Mouse (Mus musculus) right cerebral cortex, adult 2 months (tissue): ENCODE measurements around the gene Lpar1.

Experiments used
- DNase-seq, 2 experiments: peaks; one replicate each; pipeline ENCODE4 v3.0.0; 2021 to 2022; ENCODE audit warnings: low spot score in 2 of 2

Lpar1 gene

GRCm38 (mm10) chr4:58448825-58449224 lies 104.9 kb downstream of the Lpar1 start:
- no peak for DNase-seq

DNA sequence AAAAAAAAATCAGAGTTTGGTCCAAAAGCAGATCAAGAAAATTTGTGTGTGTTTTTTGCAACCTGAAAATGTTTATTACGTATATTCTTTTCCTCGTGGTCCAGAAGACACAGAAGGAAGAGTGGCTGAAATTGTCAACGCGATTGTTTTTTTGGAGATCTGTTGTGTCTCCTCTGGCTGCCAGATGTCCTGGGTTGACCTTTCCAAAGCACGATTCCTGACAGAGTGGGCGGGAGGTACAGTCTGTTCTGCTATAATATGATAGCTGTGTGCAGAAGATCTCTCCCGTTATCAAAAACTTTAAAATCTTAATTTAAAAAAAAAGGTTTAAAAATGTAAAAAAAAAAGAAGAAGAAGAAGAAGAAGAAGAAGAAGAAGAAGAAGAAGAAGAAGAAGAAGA lies 105.9 kb downstream of the Lpar1 start:
- DNase-seq: no peak

- no peak for DNase-seq
Measured at GRCm38 (mm10) chr4:58445846-58446245, 107.9 kb downstream of the Lpar1 start.

DNA sequence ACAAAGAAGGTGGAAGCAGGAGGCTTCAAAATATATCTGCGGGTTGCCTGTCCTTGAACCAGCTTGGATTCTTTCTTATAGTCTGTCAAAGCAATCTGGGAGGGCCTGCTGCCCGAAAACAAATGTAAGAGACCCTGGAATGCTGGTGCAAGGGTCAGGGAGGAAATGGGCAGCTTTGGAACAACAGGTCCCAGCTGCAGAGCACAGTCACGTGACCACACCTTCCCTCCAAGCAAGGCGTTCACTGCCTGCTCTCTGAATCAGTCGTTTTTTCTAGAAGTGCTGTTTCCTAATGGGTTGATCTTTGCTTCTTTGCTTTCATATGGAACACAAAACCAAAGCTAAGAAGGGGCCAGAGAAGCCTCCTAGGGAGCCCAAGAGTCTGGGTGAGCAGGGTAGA lies 111.4 kb downstream of the Lpar1 start:
- DNase-seq: no peak

DNA sequence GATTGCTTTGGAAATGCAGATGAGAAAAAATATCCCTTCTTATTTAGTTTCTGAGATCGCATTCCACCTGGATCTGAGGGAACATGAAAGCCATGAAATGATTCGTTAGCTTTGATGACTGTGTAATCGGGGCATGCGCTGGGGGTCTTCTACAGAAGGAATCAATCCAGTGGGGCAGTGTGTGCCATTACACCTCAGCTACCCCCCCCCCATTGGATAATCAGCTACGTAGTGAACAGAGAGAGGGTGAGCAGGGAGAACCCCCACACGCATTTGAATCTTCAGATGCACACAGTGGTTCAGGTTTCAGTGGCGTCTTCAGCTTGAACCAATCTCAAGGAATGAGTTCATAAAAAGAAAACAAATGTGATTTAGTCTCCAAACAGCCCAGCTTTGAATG lies 115.0 kb downstream of the Lpar1 start:
- no peak for DNase-seq

DNA sequence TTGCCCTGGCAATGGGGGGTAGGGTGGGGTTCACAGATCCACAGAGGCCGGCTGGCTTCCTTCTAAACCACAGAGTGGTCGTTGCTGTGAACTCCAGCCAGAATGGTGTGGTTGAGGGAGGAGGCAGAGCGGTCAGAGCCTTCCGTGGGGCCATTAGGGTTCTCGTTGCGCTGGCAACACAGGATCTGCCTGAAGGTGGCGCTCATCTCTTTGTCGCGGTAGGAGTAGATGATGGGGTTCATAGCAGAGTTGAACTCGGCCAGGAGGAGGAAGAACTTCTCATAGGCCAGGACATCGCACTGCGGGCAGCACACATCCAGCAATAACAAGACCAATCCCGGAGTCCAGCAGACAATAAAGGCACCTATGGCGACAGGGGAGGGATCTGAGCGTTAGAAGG lies 116.4 kb downstream of the Lpar1 start:
- DNase-seq: no peak

GRCm38 (mm10) chr4:58423276-58423930 lies 130.3 kb downstream of the Lpar1 start:
- no peak for DNase-seq

DNA sequence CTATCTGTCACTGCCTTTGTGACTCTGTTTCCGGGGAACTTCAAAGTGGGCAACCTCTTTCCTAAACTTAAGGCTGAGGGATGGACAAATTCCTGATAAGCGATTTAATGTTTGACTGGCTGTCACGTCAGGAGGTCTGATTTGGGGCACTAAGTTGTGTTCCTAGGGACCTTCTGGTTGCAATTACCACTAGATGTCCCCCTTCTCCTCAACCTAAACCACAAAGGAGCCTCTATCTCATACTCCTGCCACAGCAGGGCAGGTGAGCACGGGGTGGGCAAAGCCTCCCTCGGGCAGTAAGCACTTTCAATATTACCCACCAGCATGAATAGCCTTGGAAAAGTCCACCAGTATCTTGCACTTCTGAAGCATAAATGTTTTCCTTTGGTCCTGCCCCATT lies 134.5 kb downstream of the Lpar1 start:
- no peak for DNase-seq

DNA sequence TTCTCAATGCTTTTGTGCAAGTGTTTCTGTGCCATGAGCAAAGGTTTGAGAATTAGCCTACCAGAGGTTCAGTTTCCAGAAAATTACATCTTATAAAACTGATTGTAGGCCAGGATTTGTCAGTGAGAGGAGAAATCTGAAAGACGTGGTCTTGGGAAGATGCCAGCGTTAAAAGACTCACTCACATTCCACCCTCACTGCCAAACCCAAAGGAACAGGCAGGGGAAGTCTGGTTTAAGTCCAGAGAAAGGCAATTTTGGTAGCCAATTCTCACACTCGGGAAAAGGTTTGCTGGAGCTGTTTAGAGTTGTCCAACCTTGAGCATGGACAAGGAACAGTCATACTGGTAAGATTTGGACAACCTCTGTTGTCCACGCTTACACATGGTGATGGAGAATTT lies 136.4 kb downstream of the Lpar1 start:
- peak in 1 of 2 experiments; percentile 19 for DNase-seq

DNA sequence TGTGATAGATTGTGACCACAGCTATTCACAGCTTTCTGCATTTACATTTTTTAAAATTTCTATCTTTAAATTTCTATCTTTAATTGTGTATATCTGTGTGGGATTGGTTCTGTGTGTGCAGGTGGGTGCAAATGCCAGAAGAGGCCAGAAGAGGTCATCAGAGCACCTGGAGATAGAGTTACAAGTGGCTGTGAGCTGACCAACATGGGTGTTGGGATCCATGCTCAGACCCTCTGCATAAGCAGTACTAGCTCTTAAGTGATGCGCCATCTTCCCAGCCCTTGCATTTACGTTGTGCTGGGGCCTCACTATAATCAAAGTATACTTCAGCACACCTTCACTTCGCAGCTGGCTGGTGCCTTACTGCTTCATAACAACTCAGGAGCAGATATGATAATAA lies 138.2 kb downstream of the Lpar1 start:
- DNase-seq: no peak

DNA sequence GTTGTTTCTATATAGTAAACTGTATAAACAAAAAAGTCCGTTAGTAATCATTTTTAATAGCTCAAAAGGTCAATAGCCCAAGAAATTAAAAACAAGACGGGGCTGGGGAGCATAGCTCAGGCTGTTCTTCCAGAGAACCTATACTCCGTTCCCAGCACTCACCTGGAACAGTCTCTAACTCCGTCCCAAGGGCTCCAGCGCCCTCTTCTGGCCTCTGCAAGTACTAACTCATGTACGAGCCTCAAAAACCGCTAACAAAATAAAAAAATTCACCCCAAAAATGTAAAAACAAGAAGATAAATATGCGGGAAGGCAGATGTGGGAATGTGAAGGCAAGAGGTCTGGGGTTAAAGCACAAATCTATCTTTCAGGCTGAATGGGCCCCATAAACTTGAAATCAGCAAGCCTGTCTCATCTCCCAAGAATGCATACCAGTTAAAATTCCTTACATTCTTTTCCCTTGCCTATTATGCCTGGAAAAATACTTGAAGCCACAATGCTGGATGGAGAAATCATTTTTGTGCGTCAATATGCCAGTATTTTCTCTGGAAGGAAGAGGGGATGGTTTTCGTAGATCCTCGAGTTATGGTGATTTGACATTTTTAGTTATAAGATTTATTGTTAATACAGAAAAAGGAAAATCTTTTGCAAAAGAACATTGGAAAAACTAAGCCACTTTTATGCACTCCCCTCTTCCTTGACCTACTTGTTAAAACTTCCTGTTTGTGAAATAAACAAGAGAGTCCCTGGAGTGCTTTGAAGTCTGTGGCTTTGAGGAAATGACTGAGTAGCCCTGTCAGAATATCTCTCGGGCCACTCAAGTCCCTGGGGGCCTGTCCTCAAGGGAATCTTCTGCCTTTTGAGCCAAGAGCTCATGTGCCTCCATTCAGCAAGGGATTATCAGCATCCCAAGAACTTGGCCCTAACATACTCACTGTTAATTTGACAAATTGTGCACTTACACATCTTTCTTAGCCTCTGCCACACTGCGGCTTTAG lies 140.2 kb downstream of the Lpar1 start:
- DNase-seq: no peak

GRCm38 (mm10) chr4:58401973-58402501 lies 151.7 kb downstream of the Lpar1 start:
- DNase-seq: peak; percentile 51 to 60

GRCm38 (mm10) chr4:58400861-58401341 lies 152.8 kb downstream of the Lpar1 start:
- peak; percentile 77 to 84 for DNase-seq
